Mouse (Mus musculus): ENCODE results near the gene Olfr527.

DNA sequence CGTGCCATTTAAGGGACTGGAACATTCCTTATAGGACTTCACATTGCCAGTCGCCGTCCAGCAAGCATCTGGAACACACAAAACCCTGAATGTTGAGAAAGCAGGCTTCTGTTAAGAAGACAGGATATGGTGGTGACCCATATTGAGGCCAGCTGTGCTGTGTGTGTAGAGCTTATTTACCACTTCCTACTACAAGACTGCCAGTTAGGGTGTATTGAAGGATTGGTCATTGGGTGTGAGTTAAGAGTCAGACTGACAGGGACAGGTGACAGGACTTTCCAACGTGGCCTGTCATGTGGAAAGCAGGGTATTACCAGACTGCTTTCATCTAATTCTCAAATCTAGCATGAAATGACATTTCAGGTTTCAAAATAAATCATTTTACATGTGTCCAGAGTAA lies 40.5 kb downstream of the Olfr527 start:
- TF ChIP-seq ZC3H11A (IDR thresholded peaks at IDR 0.05; ENCODE audit: low read depth, low read length) (no peak), CTCF (IDR thresholded peaks at IDR 0.05 in 2 of 3, conservative IDR thresholded peaks at IDR 0.05 in 1 of 3; ENCODE audit: control insufficient read depth in 1 of 3, insufficient read depth in 1 of 3, low read depth in 2 of 3, low read length in 3 of 3, poor library complexity in 1 of 3, severe bottlenecking in 1 of 3) (no peak), POLR2A (IDR thresholded peaks at IDR 0.05; ENCODE audit: control insufficient read depth in 1 of 2, insufficient read depth in 1 of 2, low read depth in 1 of 2, low read length in 2 of 2, poor library complexity in 1 of 2) (no peak), MAZ (IDR thresholded peaks at IDR 0.05; ENCODE audit: low read depth, low read length) (no peak), MAFK (IDR thresholded peaks at IDR 0.05; ENCODE audit: borderline replicate concordance, low read depth, low read length) (no peak), ETS1 (IDR thresholded peaks at IDR 0.05; ENCODE audit: low read depth, low read length) (no peak), MYC (IDR thresholded peaks at IDR 0.05; ENCODE audit: low read depth, low read length) (no peak), HCFC1 (IDR thresholded peaks at IDR 0.05; ENCODE audit: low read depth, low read length) (no peak), POLR2AphosphoS5 (IDR thresholded peaks at IDR 0.05; ENCODE audit: borderline replicate concordance, low read depth, low read length) (no peak), CHD1 (IDR thresholded peaks at IDR 0.05; ENCODE audit: low read depth, low read length) (no peak), ZKSCAN1 (IDR thresholded peaks at IDR 0.05; ENCODE audit: low read depth, low read length) (no peak), ZMIZ1 (IDR thresholded peaks at IDR 0.05; ENCODE audit: low read depth, low read length) (no peak), GATA1 (IDR thresholded peaks at IDR 0.05; ENCODE audit: low read depth, low read length) (no peak)

All from MEL (cell line).